Mouse (Mus musculus): ENCODE measurements around the gene Hipk2.

Hipk2 gene

DNA sequence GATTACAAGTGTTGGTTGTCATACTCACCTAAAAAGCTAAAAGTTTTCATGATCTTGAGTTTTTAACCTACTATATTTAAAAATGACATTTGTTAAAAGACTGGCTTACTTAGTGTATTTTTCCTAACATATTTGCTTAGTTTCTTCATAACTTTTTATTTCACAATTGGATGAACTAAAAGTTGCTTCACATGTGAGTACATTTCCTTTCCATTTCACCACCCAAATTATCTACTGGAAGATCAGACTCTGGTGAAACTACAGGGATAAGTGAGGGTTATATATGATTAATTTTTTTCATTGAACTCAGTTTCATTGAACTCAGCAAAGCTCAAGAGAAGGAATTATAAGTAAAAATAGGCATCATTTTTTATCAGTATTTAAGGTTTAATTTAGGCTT, 50.1 kb downstream of the Hipk2 start:
- DNase-seq, result no peak

DNA sequence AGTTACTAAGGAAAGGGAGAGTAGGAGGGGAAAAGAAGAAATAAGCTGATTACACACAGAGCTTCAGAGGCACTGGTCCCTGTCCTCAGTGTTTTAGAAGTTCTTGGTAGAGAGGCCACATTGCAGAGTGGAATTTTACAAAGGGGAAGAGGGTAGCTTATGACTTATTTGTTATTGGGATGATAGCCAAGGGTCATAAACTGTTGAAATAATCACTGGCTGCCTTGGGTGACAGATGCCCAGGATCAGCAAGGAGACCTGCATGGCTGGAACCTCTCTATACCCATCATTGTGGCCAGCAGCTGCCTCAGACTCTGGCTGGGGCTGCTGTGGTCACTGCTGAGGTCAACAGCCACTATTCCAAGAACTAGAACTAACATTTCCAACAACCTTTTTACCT, 52.1 kb downstream of the Hipk2 start:
- DNase-seq, result no peak

DNA sequence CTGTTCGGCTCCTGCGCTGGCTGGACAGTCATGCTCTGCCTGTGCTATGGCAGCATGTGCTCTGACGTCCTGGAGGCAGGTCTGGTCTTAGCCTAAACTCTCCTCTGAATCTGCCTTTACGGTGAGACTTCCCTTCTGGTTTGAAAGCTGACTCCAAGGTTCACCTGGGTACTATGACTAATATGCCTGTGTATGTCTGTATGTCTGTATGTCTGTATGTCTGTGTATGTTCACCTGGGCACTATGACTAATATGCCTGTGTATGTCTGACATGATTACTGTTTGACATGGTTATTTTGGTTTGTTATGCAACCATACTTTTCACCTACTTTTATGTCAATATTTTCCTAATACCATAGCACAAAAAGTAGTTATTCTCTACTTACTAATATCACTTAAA, 52.8 kb downstream of the Hipk2 start:
- no peak for DNase-seq

DNA sequence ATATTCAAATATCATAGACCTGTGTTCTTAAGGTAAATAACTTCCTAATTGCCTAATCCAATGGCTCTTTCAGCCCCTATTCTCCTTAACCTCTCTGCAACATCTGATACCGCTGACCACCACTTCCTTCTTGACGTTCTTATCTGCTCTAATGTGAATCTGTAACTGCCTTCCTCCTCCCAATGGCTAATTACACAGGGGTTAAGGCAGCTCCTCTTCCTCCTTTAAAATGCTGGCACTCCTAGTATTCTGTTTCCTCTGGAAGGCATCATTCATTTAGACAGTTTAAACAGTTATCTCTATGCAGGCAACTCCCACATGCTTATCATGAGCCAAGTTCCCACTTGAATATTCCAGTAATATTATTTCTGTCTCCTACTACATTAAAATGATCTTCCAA, 54.3 kb downstream of the Hipk2 start:
- DNase-seq, result no peak

DNA sequence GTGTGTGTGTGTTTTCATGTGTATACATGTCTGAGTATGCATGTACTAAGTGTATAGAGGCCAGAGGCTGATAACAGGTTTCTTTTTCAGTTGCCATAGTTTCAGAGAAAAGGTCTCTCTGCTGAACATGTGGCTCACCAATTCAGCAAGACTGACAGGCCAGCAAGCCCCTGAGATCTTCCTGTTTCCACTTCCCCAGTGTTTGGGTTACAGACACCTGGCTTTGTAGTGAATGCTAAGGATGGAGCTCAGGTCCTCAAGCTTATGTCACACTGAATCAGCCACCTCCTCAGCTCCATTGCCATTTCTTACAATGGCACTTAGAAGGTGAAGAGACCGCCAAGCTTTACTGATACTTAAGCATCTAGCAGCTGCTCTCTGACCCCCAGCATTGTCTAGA, 55.1 kb downstream of the Hipk2 start:
- no peak for DNase-seq

DNA sequence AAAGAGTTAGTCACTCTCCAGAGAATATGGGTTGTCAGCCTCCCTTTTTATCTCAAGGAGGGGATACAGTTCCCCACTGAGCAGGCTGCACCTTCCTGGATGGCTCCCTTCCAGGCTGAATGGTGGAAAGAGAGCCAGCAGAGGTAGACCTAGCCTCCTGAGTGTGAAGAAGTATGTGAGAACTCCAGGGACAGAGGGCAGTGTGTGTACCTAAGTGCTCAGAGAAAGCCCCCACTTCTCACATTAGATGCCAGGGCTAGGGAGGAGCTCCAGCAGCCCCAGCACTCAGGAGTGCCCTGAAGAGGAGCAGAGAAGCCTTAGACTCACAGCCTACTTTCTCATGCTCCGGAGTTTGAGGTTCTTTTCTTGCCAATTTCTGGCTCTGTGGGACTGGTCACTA, 59.7 kb downstream of the Hipk2 start:
- no peak for DNase-seq

DNA sequence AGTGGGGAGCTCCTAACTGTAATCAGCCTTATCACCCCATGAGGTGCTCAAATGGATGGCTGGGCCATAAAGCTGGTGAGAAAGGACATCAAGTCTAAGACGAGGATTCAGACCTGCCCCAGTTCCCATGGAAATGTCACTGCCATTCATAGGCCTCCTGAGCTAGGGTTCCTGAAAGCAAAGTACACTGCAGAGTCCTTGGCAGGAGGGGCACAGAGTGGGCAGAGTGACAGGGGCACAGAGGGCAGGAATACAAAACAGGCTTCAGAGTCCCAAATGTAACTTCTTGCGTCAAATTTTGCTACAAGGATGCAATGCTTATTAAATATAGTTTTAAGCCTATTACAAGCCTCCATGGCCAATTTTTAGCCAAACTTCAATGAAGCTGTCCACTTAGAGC, 60.4 kb downstream of the Hipk2 start:
- no peak for DNase-seq

DNA sequence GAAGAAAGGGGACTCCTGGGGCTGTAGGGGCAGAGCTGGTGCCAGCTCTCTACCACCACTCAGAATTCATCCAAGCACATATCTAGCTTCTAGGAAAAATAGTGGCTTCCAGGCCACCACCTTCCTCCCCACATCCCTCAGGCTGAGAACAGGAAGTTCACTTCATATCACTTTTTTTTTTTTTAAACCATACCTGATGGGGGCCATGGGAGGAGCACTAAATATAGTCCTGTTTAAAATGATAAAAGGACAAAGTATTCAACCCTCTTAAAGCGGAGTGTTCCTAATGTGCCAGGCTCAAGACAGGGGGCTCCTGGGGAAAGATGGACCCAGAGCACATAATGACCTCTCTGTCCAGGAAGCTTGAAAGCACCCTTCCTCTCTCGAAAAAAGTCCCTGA, 61.3 kb downstream of the Hipk2 start:
- DNase-seq, result no peak

DNA sequence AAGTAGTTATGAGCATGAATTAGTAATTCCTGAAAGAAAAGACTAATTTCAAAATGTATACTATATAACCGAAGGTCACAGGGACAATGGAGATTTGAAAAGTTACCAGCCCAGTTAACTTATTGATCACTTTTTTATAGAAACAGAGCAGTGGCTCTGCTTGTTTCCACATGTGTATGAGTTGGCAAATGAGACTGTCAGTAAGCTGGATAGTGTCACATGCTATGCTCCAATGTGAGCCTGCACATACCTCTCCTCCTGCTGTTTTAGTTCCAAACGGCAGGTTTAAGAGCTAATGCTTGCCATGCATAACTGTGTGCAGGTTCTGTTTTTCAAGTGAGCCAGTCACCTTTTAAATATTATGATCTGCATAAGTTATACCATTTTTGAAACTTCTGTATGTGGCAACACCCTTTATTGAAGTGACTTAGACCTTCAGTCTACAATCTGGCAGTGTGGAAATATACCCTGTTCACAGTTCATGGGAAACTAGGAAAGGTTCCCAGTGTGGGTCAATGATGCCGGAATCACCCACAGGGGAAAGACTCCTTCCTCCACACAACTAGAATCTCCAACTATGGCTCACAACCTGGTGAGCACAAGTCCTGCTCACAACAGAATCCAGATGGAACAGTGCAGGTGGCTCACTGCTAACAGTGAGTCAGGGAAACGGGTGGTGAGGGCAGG, 64.4 kb downstream of the Hipk2 start:
- DNase-seq, result no peak

DNA sequence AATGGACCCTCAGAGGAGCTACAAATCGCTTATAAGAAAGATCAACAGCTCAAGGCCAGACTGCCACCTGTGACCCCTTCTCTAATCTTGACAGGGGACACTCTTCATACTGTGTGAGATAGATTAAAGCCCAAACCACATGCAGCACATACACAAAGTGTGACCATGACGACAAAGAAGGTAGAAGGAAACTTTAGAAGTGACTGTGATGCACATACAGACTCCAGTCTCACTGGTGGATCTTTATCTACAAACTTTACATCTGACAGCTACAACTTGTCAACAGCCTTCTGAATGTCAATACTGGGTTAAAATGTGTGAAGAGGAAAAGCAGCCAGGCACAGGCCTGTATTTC, 65.9 kb downstream of the Hipk2 start:
- no peak for DNase-seq

DNA sequence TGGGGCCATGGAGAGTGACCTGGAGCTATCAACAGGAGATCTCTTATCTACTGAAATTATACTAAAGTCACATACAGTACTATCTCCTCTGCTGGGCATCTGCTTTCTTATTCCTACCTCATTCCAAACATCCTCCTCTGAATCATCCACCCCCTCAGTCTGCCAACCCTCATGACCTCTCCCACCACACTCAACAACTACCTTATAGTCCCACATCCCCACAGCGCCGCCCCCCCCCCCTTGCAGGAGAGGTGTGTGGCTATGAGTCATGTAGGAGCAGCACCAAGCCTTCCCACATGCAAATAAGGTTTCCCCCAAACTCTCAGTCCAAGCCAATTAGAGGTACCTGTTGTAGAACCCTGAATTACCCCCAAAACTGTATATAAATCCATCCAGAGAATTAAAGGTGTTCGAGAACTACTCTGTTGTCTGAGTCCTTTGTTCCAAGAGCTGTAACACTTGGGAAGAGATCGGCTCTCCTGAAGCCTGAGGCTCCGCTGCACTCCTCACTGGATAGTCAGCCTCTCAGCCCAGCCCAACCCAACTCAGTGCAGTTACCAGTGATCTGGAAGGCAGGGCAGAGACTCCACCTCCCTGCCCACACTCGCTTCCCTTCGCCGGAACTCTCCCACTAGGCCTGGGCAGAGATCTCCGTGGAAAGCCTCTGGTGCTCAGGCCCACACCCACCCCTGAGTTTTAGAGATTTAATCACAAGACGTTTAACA, 66.4 kb downstream of the Hipk2 start:
- DNase-seq, result no peak

DNA sequence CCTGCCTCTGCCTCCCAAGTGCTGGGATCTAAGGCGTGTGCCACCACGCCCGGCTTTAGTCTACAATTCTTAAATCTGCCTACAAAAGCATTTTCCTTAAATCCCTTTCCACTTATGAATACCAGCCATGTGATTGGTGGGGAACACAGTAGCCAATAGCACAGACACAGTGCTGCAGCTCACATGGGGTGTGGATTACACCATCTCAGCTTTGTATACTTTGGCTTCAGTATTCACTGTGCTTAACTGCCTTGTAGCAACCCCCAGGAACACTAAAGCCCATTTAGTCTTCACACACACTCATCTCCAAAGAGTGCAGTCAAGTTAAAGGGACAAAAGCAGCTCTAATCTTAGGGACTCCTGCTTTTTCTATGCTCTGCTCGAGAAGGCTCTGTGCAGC, 67.6 kb downstream of the Hipk2 start:
- DNase-seq, result no peak

DNA sequence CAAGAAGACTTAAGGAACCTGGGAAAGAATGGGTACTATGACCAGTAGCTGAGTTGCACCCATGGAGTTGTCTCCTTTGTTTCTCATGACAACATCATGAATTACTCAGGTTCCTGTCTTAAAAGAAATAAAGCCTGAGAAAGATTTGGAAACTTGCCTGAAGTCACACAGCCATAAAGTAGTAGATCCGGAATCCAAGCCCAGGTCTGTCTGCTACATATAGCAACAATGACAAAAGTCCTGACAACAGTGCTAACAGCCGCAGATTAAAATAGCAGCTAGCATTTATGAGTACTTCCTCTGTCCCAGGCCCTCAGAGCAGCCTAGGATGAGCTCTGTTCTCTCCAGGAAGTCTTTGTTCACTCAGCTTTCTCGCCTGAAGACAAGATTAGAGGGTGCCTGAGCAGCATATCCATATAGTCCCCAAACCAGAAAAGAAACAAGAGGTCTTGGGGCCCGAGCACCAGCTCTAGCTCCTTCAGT, 69.0 kb downstream of the Hipk2 start:
- no peak for DNase-seq

DNA sequence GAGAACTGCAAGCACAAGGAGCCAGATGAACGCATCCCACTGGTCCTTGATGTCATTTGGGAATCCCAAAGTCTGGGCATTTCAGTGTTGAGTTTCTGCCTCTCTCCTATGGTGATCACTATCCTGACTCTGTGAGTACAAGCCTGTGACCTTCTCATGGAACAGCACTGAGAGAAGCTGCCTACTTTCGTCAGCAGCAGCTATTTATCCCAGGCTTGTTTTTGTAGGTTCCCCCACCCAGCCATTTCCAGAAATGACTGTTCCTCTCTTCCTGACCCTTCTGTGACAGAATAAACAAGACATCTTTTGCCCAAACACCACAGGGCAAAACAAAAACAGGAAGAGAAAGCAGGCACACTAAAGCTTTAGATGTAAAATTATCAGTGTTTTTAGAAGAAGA, 70.4 kb downstream of the Hipk2 start:
- no peak for DNase-seq

DNA sequence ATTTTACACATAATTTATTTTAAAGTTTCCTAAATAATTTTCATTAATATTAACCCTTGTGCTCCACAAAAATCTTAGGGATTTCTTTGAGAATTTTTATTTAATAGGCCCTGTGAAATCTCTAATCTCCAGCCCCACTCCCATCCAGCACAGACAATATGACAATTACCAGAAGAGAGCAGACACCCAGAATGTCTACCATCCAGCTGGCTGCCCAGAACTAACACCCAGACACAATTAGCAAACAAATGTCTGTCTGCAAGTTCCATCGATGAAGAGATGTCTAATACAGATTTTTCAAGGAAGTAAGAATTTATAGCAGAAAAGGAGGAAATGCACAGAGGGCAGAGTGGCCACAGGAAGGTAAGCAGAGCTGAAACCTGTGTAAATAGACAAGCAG, 74.7 kb downstream of the Hipk2 start:
- no peak for DNase-seq

DNA sequence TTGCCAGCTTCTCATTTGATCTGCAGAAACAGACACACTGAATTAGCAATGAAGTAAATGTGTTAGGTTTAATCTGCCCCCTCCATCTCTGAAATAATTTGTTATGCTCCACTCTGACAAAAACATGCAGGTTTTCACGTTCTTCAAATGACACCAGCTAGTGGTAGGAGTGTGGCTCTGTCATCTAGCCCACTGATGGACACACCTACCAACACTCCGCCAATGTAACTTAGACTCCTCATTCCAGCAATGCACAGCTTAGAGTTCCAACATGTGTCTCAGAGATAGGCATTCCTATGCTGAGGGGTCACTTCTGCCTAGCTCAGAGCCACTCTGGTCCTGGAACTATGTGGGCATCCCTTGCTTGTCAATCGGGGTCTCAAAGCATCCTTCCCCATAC, 78.4 kb downstream of the Hipk2 start:
- no peak for DNase-seq

DNA sequence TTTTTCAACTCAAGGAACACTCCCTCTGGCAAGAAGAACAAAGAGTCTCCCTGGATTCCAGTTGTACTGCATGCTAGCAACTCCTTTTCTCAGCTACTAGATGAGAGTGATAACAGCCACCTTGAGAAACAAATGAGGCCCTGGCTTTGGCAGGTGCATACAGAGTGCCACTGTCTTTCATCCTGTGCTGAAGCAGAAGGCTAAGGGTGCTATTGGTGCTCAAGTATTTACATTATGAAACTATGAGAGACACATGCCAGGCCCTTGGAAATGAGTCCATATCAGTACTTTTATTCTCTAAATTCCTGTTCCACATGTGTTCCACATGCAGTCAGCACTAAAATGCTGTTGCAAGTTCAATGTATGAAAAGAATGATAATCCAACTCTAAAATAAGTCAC, 79.0 kb downstream of the Hipk2 start:
- no peak for DNase-seq

DNA sequence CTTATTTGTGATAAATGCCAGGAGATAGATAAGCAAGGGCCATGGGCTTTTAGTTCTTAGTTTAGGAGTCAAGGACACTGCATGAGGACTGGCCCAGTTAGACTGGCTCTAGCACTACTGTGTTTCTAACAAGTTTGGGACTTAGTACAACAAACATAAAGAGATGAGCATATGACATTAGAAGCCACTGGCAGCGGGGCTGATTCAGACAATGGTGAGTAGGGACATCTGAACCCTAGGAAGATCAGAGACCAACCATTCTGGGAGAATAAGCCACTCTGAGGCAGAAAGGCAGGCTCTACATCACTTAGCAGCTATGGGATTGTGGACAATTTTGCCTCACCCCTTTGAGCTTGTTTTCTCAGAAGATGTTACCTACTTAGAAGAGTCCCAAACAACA, 79.6 kb downstream of the Hipk2 start:
- DNase-seq, result no peak

DNA sequence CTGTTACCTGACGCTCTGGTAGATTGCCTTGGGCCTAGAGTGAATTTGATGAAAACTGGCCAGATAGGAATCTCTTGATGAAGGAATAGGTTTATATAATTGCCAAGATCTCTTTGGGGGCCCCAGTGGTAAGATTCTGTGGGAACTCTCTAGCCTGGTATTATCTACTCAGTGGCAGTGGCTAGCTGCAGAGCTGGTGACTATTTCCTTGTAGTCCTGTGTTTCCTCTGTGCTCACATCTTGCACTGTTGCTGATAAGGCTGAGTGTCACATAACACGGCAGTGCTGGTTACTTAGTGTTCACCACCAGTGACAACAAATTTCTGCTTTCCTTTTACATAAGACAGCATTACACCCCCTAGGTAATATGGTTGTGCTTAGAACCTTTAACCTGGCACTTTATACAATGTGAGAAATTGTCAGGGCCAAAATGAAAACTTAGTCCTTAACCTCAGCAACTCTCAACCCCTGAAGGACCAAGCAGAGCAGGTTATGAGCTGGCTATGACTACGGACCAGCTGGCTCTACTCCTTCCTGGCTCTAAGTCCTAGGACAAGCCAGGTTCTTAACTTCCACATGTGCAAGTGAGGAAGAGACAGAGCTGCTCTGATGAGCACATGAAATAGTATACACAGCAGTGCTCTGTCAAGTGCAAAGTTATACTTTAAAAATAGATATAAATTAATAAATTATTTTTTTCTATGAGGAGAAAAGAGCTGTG, 80.7 kb downstream of the Hipk2 start:
- no peak for DNase-seq

DNA sequence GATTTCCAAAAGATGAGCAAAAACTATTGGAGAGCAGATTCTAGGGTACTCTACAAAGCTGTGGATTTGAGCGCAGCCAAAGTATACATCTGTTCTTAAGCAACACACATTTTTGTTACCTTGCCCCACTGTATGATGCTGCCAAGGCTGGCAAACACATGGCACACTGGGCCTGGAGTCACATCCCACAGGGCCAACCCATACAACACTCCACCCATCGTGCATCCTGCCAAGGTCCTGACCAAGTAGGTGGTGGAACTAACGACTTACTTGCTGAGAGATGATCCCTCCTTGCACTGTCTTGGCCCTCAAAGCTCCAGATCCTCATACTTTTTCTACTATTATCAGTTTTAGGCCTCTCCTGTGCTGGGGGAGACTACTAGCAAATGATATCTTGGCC, 83.0 kb downstream of the Hipk2 start:
- no peak for DNase-seq

DNA sequence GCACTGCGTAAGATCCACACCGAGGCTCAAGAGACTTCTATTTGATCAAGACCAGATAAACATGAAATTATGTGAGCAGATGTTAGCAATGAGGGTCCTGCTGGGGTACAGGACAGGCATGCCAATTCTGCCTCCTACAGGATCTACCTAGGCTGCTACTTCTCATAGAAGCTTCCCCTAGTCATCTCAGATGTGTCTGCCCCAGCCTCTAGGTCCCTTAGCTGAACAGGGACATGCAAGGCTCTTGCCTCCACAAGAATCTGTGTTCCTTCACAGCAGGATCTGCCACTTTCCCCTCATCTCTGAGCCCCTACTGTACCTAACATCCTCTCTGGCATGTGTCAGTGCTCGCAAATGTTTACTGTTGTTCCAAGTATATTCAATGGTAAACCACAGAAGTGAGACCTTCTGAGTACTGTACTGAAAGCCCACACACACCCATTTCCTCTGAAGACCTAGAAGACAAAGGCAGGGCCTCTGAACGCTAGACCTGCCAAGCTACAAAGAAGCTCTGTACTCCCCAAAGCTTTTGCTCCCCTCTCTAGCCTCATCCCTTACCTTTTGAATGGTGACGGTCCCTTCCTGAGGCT, 86.6 kb downstream of the Hipk2 start:
- no peak for DNase-seq

DNA sequence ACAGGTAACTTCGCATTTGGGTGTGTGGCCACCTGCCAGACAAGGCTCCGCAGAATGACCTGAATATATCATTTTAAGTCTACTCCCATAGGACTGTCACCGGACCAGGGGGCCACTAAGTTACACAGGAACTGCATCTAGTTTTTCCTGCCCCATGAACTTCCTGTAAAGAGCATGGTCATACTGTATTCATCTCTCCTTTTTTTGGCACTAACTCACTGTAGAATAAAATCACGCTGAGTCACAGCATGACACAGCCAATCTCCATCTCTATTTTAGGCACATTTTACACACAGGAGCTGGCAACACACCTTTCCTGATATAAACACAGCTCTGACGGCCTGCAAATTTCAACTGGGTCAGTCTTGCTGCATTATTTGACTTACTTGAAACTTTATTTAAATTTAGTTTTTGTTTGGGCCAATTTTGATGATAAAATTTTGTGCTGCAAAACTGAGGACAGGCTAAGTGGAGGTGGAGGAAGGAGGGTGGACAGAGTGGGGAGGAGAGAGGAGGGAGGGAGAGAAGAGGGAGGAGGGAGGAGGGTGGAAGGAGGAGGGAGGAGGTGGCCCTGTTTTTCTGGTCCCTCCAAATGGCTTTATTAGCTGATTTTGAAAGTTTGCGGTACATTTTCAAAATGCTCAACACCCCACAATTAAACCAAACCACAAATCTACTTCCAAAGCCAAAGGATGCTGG, 88.0 kb downstream of the Hipk2 start:
- DNase-seq, result no peak

DNA sequence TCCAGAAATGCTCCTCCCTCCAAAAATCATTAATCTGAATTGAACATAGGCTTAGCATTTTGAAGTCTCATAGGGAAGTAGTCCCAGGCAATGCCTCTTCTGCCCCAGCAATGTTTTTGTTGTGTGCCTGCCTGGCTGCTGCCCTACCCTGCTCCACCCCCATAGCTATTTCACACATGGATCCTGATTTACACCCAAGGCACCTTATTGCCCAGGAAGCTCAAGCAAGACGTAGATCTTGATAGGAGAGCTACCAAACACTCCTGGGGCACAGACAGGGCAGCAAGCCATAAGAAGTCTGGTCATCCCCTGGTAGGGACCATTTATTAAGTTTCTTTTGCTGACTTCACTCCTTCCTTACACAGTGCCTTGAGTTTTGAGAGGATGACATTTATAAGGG, 88.8 kb downstream of the Hipk2 start:
- DNase-seq, result no peak

Measured in spleen, adult 18-20 months (tissue).